In the genomic region with DNA sequence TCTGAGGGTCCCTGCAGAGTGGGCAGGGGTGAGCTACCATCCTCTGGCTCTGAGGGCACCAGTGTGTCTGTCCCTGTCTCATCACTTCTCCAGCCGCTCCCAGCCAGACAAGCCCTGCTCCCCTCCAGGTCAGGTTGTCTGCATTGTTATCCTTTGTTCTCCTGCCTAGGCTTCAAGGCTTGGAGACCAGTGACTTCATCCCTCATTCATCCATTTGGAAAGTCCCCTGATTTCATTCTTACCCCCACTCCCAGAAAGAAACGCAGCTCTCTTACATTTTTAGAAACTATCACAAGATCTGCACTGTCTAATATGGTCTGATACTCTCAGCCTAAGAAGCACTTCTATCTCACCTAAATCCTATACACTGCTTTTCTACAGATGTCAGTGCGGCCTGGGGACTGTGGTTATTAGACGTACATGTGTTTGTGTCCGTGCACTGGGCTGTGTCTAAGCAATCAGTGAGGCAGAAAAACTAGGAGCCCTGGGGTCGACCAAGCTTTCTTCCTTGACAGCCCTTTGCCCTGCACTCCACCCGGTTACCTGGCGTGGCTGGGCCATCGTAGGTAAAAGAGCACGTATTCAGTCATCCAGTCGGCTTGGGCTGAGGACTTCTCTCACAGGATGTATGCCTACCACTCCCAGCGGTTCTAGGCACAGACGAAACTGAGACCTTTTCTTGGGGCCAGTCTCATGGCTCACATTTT, we compare ENCODE assay signal across 23 mouse cellular contexts. TPM values are rescaled to one million over a fixed set of nuclear protein-coding genes. Genes with fewer than 3 reads are reported as not detected.
DNase-seq lines count a peak whose midpoint lies in the region; ATAC-seq lines count a peak whose summit lies in the region.
"Had no signal": no experiment of that assay in that cellular context is flagged by ENCODE, and none has a peak within 500 bp of the region (broad histone marks: within the 10 kb centered on the region; RNA-seq: fewer than 3 reads in every experiment).

No protein-coding gene starts in this region.

- DNase-seq in 3T3-L1 (ENCODE audit: low read depth, low spot score), result peak; percentile 58
- DNase-seq in Muller cell, postnatal 12 days (ENCODE audit: inconsistent ontology term), result peak; percentile 57
- peak; percentile 81 for DNase-seq in kidney, adult 9 months
- peak; percentile 62 to 84 for DNase-seq in kidney, postnatal 25 days
- DNase-seq in layer of hippocampus, postnatal 10 days (ENCODE audit: low spot score in 2 of 2), result no peak
- no peak for DNase-seq in heart, adult 8-10 months (ENCODE audit: low spot score)
- DNase-seq: cerebellum, adult 11-12 months; cerebellum, postnatal 14 days; forebrain, postnatal 0 days; gastrocnemius, postnatal 36 days; heart, postnatal 10 days; liver, embryonic 13.5 days; lung, embryonic 14.5 days; lung, postnatal 4 days; thymus, postnatal 4 days had no signal

- ATAC-seq in inflammation-experienced regulatory T-cells, adult 6 months, result no peak
- ATAC-seq: forebrain, postnatal 0 days; intestine, postnatal 0 days had no signal

RNA-seq across cellular contexts. Expression of gene Slc26a9, which starts 10.2 kb away (rescaled TPM):
- total RNA-seq in layer of hippocampus, postnatal 10 days (2021), result under 1 TPM; 0.34 to 0.47 TPM
- polyA plus RNA-seq in inflammation-experienced regulatory T-cells, adult 6 months (2017; shearing (Covaris generic)), result not detected
- total RNA-seq in heart, adult 8-10 months (2022), result under 1 TPM in 3 of 4 experiments, not detected in 1; 0.06 to 0.16 (median 0.09) TPM
- total RNA-seq: adrenal gland, postnatal 36 days; gastrocnemius, postnatal 36 days; heart, postnatal 10 days; monocyte, adult 5-6 weeks had no signal
- polyA plus RNA-seq: heart, embryonic 11.5 days; limb, embryonic 13.5 days; liver, embryonic 13.5 days; midbrain, embryonic 11.5 days; neural tube, embryonic 12.5 days had no signal

RNA-seq across cellular contexts. Expression of gene Rab7b, which starts 45.1 kb away (rescaled TPM):
- 1 to 10 TPM; 1.7 to 2.8 TPM for total RNA-seq in layer of hippocampus, postnatal 10 days (2021)
- under 1 TPM in 2 of 3 experiments, not detected in 1; 0.15 to 0.46 TPM for polyA plus RNA-seq in inflammation-experienced regulatory T-cells, adult 6 months (2017; shearing (Covaris generic))
- total RNA-seq in heart, adult 8-10 months (2022), result 1 to 10 TPM; 2.3 to 3.8 (median 3.2) TPM

Comparison
In these comparisons a context has a peak if more than half of its experiments do, and no peak if none do; other contexts are left out.
1. DNase-seq: peak in 3T3-L1 (single experiment), Muller cell, postnatal 12 days (single experiment), kidney, adult 9 months (single experiment) and kidney, postnatal 25 days (2 of 2); none in layer of hippocampus, postnatal 10 days (0 of 2) and heart, adult 8-10 months (single experiment).